Mouse (Mus musculus) heart, postnatal 36 days (tissue): ENCODE data around the gene Dalrd3. TPM values are rescaled to one million over a fixed set of nuclear protein-coding genes. Genes with fewer than 3 reads are reported as not detected.
A peak's percentile ranks its signal among the peaks of the same experiment; 100 is the strongest.
"Not testable (repeated sequence)": the region's sequence is repeated elsewhere in the genome, so short reads cannot be mapped to it uniquely, and the experiment has no call there.

Source experiments
- DNase-seq, 2 experiments: peaks; one replicate each; pipeline ENCODE4 v3.0.0; 2021 to 2022
- intact Hi-C: fragments of 180-260 bp; cut with DNase I; formaldehyde crosslinking; loops from one replicate; pipeline ENCODE4 v1.15.1; 2025
- total RNA-seq, 2 experiments: library from RNA; stranded (reverse); gene quantifications; 2 replicates each; pipeline ENCODE4 v1.2.3; 2021

Dalrd3 gene
- total RNA-seq, 2 experiments from 2014 or later = 21.2 to 24.3 TPM

GRCm38 (mm10) chr9:108571401-108571973, 1.8 kb downstream of the Dalrd3 start:
- intact Hi-C loops = no loop called here
- no peak for DNase-seq

- DNase-seq = no peak
- intact Hi-C loops = no loop called here
Observed at GRCm38 (mm10) chr9:108572321-108572720, 2.6 kb downstream of the Dalrd3 start.

- DNase-seq = no peak
- intact Hi-C loops = no loop called here
Observed at GRCm38 (mm10) chr9:108573774-108574690, 4.3 kb downstream of the Dalrd3 start.

- DNase-seq = no peak
- intact Hi-C loops = no loop called here
Observed at GRCm38 (mm10) chr9:108574921-108575320, 5.2 kb downstream of the Dalrd3 start.

GRCm38 (mm10) chr9:108575321-108576297, 5.9 kb downstream of the Dalrd3 start:
- intact Hi-C loops = no loop called here

GRCm38 (mm10) chr9:108577025-108577424, 7.3 kb downstream of the Dalrd3 start:
- intact Hi-C loops = no loop called here
- no peak for DNase-seq

More at GRCm38 (mm10) chr9:108575321-108576297, 5.9 kb downstream of the Dalrd3 start:
- DNase-seq = no peak

GRCm38 (mm10) chr9:108577934-108578544, 8.4 kb downstream of the Dalrd3 start:
- peak; percentile 47 to 51 for DNase-seq
- intact Hi-C loops = no loop called here

GRCm38 (mm10) chr9:108578545-108579343, 9.1 kb downstream of the Dalrd3 start, which contains the start of gene Wdr6:
Gene Wdr6, minus strand, starts transcription at chr9:108578739.
- DNase-seq = peak; percentile 85 to 86
- intact Hi-C loops = no loop called here

GRCm38 (mm10) chr9:108579344-108579690, 9.6 kb downstream of the Dalrd3 start:
- no peak for DNase-seq
- intact Hi-C loops = no loop called here

- intact Hi-C loops = no loop called here
- DNase-seq = peak; percentile 62 to 70
Observed at GRCm38 (mm10) chr9:108587571-108588180, 18.0 kb downstream of the Dalrd3 start.

- intact Hi-C loops = no loop called here
- DNase-seq = no peak
Observed at GRCm38 (mm10) chr9:108589229-108589628, 19.5 kb downstream of the Dalrd3 start.

- intact Hi-C loops = no loop called here
- DNase-seq = no peak
Observed at GRCm38 (mm10) chr9:108591462-108591861, 21.8 kb downstream of the Dalrd3 start.

GRCm38 (mm10) chr9:108594354-108594753, 24.7 kb downstream of the Dalrd3 start:
- DNase-seq = no peak
- intact Hi-C loops = no loop called here

GRCm38 (mm10) chr9:108596998-108597764, 27.5 kb downstream of the Dalrd3 start, which contains the start of gene P4htm:
Gene P4htm, minus strand, starts transcription at chr9:108597667.
- intact Hi-C loops = loop anchor here (5.0 kb wide), 1 partner anchor 50 kb away; the partner anchor contains the start of gene Arih2
- peak; percentile 70 to 76 for DNase-seq

GRCm38 (mm10) chr9:108599021-108599566, 29.4 kb downstream of the Dalrd3 start:
- intact Hi-C loops = loop anchor here (5.0 kb wide), 1 partner anchor 48 kb away; the partner anchor contains the start of gene Arih2

GRCm38 (mm10) chr9:108600011-108600410, 30.3 kb downstream of the Dalrd3 start:
- no peak for DNase-seq
- intact Hi-C loops = no loop called here

More at GRCm38 (mm10) chr9:108599021-108599566, 29.4 kb downstream of the Dalrd3 start:
- no peak for DNase-seq

- no peak for DNase-seq
- intact Hi-C loops = no loop called here
Observed at GRCm38 (mm10) chr9:108601986-108602385, 32.3 kb downstream of the Dalrd3 start.

- DNase-seq, intact Hi-C loops: not testable (repeated sequence)
Observed at GRCm38 (mm10) chr9:108607929-108608328, 38.2 kb downstream of the Dalrd3 start.
